Mouse (Mus musculus) kidney, adult 2 months (tissue): ENCODE measurements at regions not wholly inside any gene's neighbourhood (a gene's known extent, or its start where the extent isn't known, plus 50 kb on each side); places are given as distances from the start of the nearest gene placed in this dataset.

ENCODE experiments used
- CTCF ChIP-seq: fragments of 200-500 bp; conservative IDR thresholded peaks from 2 replicates; pipeline ENCODE4 v1.5.1; 2011; ENCODE audit warnings: low read depth, mild to moderate bottlenecking, control low read depth, low read length, moderate library complexity, mixed read lengths; ENCODE audit not compliant: insufficient read depth, insufficient read length
- POLR2A ChIP-seq: fragments of 200-500 bp; IDR thresholded peaks from one replicate; pipeline ENCODE4 v1.6.1; 2011; ENCODE audit warnings: low read depth, low read length, control low read depth

DNA sequence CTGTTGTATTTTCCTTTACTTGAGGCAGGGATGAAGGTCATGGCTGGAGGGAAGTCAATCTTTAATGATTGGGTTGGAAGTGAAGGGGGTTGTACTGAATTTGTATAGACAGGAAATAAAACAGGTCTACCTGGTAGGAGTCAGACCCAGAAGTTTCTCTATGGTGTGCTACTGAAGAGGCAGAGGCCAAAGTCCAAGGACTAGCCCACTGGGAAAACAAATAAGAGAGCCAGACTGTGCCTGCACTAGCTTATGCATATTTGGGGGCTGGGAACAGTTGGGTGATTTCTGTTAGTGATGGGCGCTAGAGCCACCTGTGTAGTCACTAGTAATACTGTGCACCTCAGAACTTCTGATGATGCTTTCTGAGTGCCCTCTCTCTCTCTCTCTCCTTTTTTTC, 203.7 kb downstream of the Dusp6 start:
- no peak for TF ChIP-seq CTCF
- TF ChIP-seq POLR2A, result no peak
